Mouse (Mus musculus) erythroblast, adult 5-6 weeks (primary cell): ENCODE measurements around the gene Ciz1. TPM values are rescaled to one million over a fixed set of nuclear protein-coding genes. Genes with fewer than 3 reads are reported as not detected.

Experiments used
- ATAC-seq: replicated peaks from 2 replicates; pipeline ENCODE4 v1.8.0; 2016; ENCODE audit warnings: moderate number of reproducible peaks, mild to moderate bottlenecking, moderate TSS enrichment, inconsistent platforms; ENCODE audit not compliant: poor library complexity, low FRiP score, severe bottlenecking
- total RNA-seq, 2 experiments: library from RNA; stranded (forward) in 1 of 2; stranded (reverse) in 1 of 2; fragments of 150-400 nt in 1 of 2; fragments of 200-764, 138-1000 nt in 1 of 2; gene quantifications; 2 replicates each; pipeline versions ENCODE4 v1.2.3 to v1.2.4; 2015 to 2017; ENCODE audit warnings: low replicate concordance in 2 of 2

Gene Ciz1
- total RNA-seq (2015; ENCODE audit: low replicate concordance) (18.6 and 38.2 TPM in 2 replicates), total RNA-seq (2017; ENCODE audit: low replicate concordance) (21.2 and 33.5 TPM in 2 replicates)

GRCm38 (mm10) chr2:32352151-32353006 is at the start of gene Ciz1:
Gene Ciz1 (plus strand): TSS chr2:32352327.
- ATAC-seq, result no peak

- no peak for ATAC-seq
Observed at GRCm38 (mm10) chr2:32302952-32303351, 49.2 kb upstream of the Ciz1 start.

- ATAC-seq, result no peak
Observed at GRCm38 (mm10) chr2:32304145-32304832, 47.8 kb upstream of the Ciz1 start.

- no peak for ATAC-seq
Observed at GRCm38 (mm10) chr2:32305668-32306067, 46.5 kb upstream of the Ciz1 start.

GRCm38 (mm10) chr2:32306176-32306575 is 46.0 kb upstream of the Ciz1 start:
- no peak for ATAC-seq

- no peak for ATAC-seq
Observed at GRCm38 (mm10) chr2:32307247-32307798, 44.8 kb upstream of the Ciz1 start.

- ATAC-seq, result peak; percentile 42
Observed at GRCm38 (mm10) chr2:32307941-32308760, 44.0 kb upstream of the Ciz1 start.

GRCm38 (mm10) chr2:32308870-32309568 is 43.1 kb upstream of the Ciz1 start:
- no peak for ATAC-seq

- no peak for ATAC-seq
Observed at GRCm38 (mm10) chr2:32310096-32310845, 41.9 kb upstream of the Ciz1 start.

GRCm38 (mm10) chr2:32311443-32312317 is 40.4 kb upstream of the Ciz1 start:
- ATAC-seq, result no peak

GRCm38 (mm10) chr2:32312318-32312964 is 39.7 kb upstream of the Ciz1 start:
- peak; percentile 51 for ATAC-seq

GRCm38 (mm10) chr2:32314831-32315230 is 37.3 kb upstream of the Ciz1 start:
- no peak for ATAC-seq

- no peak for ATAC-seq
Observed at GRCm38 (mm10) chr2:32315751-32316150, 36.4 kb upstream of the Ciz1 start.

- ATAC-seq, result no peak
Observed at GRCm38 (mm10) chr2:32316887-32317656, 35.1 kb upstream of the Ciz1 start.

- no peak for ATAC-seq
Observed at GRCm38 (mm10) chr2:32317791-32318417, 34.2 kb upstream of the Ciz1 start.
